Mouse (Mus musculus) adrenal gland, postnatal 14 days (tissue): ENCODE measurements at regions not wholly inside any gene's neighbourhood (a gene's known extent, or its start where the extent isn't known, plus 50 kb on each side); places are given as distances from the start of the nearest gene placed in this dataset.

Source experiments
- DNase-seq: peaks from one replicate; pipeline ENCODE4 v3.0.0; 2021; ENCODE audit warnings: mixed read lengths

DNA sequence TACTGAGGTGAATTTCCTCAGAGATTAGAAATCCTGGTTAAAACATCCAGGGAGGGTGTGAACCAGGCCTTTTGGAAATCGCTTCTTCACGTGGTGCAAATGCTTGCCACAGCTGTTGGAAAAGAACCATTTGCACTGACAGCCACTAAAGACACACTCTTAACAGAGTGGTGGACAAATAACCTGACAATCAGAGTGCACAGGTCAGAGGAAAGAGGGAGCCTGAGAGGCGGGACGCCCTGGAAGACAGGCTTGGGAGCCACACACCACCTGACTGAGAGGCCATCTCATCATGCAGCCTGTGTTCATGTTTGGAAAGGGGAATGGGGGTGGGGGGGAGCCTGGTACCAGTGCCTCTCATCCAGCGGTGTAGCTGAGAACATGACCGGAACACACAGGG lies 87.0 kb upstream of the Gm11983 start:
- DNase-seq = no peak

DNA sequence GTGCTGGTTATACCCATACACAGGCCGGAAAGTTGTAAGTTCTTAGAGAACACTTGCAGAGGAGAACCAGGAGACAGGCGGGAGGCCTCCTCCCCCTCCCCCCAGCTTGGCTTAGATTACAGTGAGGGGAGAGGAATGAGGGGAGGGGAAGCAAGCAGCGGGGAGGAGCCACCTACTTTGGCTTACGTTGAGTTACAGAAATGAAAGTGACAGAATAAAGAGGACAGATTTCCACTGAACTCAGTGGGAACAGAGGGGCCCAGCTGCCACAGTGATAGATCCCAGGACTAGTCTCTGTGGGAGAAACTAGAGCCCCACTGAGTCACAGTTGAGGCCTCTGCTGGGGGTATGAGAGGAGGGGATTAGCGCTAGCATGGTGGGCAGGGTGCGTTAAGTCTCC lies 86.5 kb upstream of the Gm11983 start:
- DNase-seq = peak; percentile 7

DNA sequence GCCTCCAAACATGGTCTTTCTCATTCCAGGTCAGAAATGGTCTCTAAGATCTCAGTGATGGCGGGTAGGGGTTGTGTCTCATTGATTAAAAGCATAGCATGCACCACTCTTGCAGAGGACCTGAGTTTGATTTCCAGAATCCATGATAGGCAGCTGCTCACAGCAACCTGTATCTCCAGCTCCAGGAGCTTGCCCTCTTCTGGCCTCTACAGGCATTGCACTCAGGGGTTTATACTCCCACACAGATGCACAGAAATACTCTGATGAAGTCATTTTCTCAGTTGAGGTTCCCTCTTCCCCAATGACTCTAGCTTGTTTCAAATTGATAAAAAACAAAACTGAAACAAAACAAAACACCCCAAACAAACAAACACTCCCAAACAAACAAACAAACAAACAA lies 81.1 kb upstream of the Gm11983 start:
- no peak for DNase-seq

DNA sequence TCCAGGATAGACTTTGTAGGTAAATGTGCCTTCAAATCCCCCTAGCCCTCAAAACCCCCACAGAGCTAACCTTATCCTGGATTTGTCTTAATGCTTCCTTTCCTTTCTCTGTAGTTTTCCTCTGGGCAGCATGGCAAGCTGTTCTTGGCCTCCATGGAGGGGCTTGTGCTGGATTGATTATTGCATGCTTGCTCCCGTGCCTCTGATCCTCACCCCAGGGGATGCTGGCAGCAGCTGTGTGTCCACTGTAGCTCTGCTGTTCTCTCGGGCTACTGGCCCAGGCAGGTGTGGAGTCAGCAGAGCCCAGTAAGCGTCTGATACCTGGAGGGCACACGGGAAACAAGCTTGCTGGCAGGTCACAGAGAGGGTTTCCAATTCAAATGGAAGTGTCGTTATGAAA lies 68.2 kb upstream of the Gm11983 start:
- no peak for DNase-seq

DNA sequence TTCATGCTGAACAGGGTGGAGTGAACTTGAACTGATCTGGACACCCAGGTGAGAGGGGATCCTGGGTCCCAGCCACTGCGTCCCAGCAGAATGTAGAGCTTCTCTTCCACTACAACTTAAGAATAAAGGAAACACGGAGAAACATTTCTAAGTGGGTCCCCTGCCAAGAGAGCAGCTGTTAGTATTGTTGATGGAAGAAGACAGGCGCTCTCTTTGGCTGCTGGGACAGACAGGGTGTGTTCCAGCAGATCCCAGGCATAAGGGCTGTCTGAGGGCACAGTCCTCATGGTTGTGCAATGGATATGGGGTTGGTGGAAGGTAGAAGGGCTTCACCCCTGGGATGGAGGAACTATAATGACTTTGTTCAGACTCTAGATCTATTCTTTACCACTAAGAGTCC lies 65.5 kb upstream of the Gm11983 start:
- DNase-seq = no peak

DNA sequence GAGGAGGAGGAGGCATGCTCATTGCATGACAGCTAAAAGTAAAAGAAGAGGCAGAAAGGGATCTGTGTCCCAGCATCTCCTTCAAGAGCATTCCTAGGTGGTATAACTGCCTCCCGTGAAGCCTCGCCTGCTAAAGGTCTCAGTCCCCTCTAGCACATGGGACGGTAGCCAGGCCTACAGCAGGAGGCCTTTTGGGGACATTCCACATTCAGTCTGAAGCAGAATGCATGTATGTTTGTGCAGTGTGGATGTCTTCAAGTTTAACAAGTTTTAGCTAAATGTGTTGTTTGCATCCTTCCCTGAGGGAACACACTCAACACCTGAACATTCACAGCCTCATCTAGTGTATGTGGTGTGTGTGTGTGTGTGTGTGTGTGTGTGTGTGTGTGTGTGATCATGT lies 64.8 kb upstream of the Gm11983 start:
- no peak for DNase-seq

DNA sequence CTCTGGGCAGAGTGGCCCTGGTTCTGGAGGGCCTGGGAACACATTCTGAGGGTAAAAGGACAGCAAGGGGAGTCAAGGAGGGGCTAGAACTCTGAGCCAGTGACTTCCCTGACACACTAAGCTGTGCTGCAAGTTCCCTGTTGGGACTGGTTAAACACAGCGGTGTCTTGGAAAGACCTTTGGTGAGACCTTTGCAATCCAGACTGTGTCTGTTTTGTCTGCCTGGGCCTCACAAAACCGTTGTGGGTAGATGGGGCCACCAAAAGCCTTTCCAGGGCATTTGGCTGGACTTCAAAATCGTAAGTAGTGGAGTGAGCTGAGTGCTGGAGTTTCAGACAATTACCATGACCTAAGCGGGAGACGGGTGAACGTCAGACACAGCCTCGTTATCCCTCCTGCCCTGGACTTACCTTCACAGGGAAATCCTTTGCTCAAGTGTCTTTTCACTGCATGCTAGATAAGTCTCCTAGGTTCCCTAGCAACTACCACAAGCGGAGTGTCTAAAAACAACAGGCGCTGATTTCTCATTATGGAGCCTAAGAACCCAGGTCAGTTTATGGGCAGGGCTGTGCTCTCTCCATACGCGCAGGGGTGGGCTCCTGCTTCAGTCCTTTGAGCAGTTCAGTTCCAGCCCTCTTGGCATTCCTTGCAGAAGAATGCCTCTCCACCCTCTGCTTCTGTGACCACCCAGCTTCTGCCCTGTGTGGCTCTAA lies 63.5 kb upstream of the Gm11983 start:
- DNase-seq = no peak

DNA sequence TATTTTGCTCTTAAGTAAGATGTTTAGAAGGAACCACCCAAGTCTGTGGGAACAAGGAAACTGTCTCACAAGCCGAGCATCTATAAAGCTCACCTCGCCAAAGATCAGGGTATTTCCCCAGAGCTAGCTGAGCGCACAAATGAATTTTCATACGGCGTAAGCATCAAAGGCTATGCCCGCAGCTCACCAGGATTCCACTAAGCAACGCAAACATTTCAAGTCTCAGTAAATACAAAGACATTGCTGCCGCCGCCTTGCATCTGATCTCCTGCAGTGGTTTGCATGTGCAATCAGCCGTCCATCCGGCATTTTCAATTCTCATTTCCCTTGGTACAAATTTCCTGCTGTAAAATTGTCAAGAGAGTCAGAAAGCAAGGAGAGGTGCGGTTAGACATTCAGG lies 62.9 kb upstream of the Gm11983 start:
- DNase-seq = no peak

DNA sequence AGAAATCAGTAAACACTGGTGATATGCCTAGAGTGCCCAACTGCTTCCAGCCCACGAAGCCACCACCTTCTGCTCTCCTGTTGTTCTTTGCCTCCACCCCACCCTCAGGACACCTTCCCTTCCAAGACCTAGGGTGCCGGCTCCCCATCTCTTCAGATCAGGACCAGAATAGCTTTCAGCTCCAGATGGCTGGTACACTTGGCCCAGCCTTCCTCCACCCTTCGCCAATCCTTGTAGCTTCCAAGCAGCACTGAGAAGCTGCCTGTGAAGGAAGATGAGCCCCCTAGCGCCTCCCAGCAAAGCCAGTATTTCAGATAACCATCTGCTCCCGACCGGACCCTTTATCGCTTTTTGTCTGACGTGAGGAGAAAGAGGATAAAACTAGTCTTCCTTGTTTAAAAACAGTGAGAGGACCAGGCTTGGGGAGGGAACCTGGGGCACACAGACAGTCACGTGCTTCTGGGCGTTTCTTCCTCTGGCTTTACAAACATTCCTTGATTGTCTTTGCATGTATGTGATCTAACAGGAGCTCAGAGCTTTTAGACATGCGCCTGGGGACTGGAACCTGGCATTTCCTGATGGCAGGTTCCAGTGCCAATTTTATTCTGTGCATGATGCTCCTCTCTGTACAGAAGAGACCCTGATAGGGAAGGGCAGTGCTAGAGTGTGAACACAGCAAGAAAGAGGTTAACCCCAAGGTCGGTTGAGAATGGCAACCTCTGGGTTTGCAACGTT lies 62.0 kb upstream of the Gm11983 start:
- no peak for DNase-seq

DNA sequence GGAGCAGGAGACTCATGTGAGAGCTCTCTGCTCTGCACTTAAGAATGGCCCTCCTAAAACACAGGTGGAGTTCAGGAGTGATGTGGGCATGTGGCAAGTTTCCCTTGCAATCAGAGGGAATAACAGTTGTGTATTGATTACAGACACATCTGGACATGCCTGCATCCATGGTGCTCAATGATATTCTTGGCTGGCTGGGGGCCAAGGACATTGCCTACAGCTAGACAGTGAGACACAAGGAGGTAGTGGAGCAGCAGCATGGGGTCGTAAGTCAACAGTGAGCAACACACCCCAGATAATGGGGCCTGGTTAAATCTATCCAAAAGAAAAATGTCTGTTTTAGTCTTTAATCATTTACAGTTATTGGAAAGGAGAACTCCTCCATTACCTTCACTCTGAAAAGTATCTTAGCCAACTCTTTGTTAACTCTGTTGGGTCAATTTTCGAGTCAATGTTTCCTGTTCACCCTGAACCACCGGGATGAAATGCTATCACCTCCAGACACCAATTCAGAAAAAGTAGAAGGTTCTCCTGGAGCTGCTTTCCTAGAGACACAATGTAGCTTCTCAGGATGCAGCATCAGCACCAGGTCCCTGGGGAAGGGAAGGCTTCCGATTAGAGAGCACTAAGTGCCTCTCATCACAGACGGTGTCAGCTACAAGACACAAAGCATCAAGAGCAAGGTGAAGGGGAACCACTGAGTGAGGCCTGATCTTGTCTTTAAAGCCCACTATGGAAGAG lies 61.1 kb upstream of the Gm11983 start:
- DNase-seq = no peak

DNA sequence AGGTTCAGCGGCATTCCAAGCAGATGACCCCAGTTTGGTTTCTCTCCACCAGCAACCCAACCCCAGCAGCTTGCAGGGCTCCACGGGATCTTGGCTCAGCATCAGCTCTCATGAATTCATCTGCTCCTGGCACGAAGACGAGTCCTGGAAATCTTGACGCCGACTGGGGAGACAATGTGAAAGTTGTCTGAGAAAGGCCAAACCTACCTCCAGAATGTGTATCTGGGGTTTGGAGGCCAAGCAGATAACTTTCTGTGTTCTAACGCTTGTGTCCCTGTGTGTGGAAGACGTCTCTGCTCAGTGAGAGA lies 58.3 kb upstream of the Gm11983 start:
- DNase-seq = no peak

DNA sequence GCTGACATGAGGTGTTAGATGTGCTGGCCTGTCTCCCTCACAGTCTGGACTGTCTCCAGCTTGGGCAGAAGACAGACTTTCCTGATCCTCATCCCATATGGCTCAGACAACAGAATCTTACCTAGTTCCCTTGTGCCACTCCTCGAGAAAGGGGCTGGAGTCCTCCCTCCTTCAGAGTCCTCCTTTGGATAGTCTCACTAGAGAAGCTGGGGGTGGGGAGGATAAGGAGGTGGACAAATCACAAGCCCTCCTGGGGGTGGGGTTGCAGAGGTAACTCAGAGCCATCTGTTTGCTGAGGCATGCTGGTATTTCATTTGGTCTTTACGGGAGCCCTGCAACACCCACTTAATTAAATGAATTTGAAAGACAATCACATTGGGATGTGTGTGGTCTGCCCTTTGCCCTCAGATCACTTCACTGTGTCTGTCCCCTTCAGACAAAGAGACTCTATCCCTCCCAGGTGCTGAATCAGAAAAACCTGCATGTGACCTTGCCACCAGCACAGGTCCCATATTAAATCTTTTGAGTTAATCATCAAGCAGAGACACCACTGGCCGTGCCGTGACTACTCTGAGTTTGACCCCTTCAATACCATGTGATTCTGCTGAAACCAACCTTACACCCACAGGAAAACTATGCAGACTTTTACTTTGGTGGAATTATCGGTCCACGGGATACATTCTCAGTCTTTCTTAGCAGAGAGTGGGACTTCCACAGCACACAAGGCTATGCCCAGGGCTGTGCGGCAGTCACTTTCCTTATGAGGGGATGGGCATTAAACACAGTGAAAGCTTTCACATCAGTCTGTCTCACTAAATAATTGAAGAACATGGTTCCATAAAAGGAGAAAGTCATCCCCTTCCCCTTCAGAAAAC lies 57.7 kb upstream of the Gm11983 start:
- no peak for DNase-seq

DNA sequence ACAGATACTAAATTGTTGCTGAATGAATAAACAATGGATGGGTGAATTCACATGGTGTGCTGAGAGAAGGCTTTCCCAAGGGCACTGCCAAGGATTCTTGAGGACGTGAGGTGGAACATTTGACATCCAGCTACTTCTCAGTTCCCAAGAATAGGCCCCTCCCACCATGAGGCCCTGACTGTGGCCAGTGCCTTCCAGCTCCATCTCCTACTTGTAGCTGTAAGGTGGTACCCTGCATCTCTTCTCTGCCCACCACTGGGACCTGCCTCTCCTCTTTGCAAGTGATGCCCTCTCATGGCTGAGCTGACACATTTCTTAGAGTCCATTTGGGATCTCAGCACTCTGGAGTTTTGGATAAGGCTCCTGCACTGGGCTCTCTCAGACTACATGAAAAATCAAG lies 56.3 kb upstream of the Gm11983 start:
- DNase-seq = no peak

DNA sequence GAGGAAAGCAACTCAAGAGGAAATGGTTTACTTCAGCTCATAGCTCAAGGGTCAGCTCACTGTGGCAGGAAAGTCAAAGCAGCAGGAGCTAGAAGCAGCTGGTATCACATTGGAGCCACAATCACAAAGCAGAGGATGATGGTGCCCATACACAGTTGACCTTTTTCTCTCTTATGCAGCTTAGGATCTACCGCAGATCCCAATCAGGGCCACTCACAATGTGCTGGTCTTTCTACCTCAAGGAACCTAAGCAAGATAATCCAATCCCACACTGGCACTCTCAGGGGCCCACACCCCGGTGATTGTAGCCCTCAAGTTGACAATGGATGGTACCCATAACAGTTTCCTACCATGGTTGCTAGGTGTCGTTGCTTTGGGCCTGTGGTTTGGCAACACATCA lies 55.6 kb upstream of the Gm11983 start:
- no peak for DNase-seq

DNA sequence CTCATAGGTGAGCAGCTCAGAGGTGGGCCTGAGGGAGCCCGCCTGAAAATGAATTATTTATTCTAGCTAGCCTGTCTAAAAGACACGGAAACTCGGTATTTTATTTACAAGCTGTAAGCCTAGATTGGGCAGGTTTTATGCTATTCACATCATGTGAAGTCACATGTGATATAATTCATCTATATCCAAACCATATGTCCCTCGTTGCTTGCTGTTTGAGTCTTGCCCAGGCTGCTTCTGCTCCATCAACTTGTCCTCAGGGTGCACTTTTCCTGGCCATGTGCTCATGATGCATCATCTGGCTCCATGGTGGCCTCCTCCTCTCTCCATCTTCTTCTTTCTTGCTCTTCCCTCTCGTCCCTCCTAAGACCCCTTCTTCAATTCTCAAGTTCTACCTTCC lies 53.0 kb upstream of the Gm11983 start:
- no peak for DNase-seq

DNA sequence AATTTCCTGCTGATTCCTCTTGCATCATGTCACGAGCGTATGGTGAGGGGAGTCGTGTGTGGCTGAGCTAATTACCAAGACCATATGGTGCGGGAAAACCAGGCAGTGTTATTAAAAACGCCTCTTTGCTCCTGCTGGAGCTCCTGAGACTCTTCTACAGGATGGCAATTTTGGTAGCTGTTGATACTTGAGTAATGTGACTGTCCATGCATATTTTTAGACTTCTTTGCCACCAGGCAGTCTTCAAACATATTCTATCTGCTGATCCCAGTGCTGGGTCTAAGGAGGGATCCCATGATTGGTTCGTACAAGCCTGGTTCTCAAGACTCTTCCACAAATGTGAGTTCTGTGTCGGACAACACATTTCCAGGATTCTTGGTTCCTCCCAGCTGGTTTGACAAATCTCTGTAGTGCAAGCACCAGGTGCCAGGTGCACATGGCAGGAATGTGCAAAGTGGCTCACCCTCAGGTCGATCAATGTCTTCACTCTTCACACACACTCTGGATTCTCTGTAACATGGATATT lies 52.3 kb upstream of the Gm11983 start:
- DNase-seq = no peak

DNA sequence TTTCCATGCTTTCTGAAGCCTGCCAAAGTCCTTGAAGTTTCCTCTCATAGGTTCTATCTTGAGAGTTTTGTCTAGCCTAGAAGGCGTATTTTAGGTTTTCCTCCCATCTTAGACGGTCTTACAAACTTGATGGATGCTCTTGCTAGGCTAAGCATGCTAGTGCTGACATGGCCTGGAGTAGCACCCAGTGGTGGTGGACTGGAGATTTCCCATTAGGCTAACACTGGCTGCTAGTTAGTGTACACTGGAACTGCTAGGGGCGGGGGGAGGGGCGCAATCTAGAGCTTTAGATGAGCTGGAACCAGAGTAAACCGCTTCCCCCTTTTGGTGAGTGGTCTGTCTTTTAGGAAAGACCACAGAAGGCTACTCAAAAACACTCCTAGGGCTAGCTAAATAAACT lies 51.7 kb upstream of the Gm11983 start:
- no peak for DNase-seq
